Mouse (Mus musculus) liver, postnatal 0 days (tissue): ENCODE results near the gene Gzf1. TPM values are rescaled to one million over a fixed set of nuclear protein-coding genes. Genes with fewer than 3 reads are reported as not detected.
A peak's percentile ranks its signal among the peaks of the same experiment; 100 is the strongest.

Source experiments
- ATAC-seq: fragments of 200-750 bp; cut with Nextera tagmentation; 2 replicates; pipeline ENCODE4 v1.8.0; 2017; ENCODE audit warnings: mild to moderate bottlenecking, moderate library complexity
- DNase-seq: peaks from one replicate; pipeline ENCODE4 v3.0.0-alpha.2; 2016
- H3K27ac ChIP-seq: fragments of 300-500 bp; sonication (generic); 2 replicates; pipeline ENCODE4 v1.5.1; 2014; ENCODE audit warnings: antibody characterized with exemption, moderate library complexity, mild to moderate bottlenecking, low read depth
- H3K27me3 ChIP-seq: fragments of 300-500 bp; sonication (generic); 2 replicates; pipeline ENCODE4 v1.6.1; 2014; ENCODE audit warnings: low read length, control low read depth, mixed read lengths; ENCODE audit not compliant: insufficient read depth
- H3K36me3 ChIP-seq: fragments of 300-500 bp; sonication (generic); replicated peaks from 2 replicates; pipeline ENCODE4 v1.6.1; 2014; ENCODE audit warnings: mild to moderate bottlenecking, control low read depth, low read length, moderate library complexity, mixed read lengths; ENCODE audit not compliant: insufficient read depth
- H3K4me1 ChIP-seq: fragments of 300-500 bp; sonication (generic); 2 replicates; pipeline ENCODE4 v1.6.1; 2014; ENCODE audit warnings: antibody characterized with exemption, mild to moderate bottlenecking, control low read depth; ENCODE audit not compliant: insufficient read depth
- H3K4me2 ChIP-seq: fragments of 300-500 bp; sonication (generic); 2 replicates; pipeline ENCODE4 v1.6.1; 2014; ENCODE audit warnings: low read depth, mild to moderate bottlenecking, low read length, moderate library complexity, mixed read lengths
- H3K4me3 ChIP-seq: fragments of 300-500 bp; sonication (generic); 2 replicates; pipeline ENCODE4 v1.5.1; 2014; ENCODE audit warnings: low read depth, low read length
- H3K9ac ChIP-seq: fragments of 300-500 bp; sonication (generic); replicated peaks from 2 replicates; pipeline ENCODE4 v1.6.1; 2014; ENCODE audit warnings: mild to moderate bottlenecking, moderate library complexity
- H3K9me3 ChIP-seq: fragments of 300-500 bp; sonication (generic); 2 replicates; pipeline ENCODE4 v1.6.1; 2016; ENCODE audit warnings: mild to moderate bottlenecking, control low read depth, low read length, mixed read lengths
- CTCF ChIP-seq: sonication (generic); IDR thresholded peaks from 2 replicates; pipeline ENCODE4 v1.5.1; 2016; ENCODE audit warnings: antibody characterized with exemption, low read depth
- EP300 ChIP-seq: IDR thresholded peaks from 2 replicates; pipeline ENCODE4 v1.6.1; 2016; ENCODE audit warnings: antibody characterized with exemption, low read depth, mild to moderate bottlenecking
- WGBS: fragments of 180-500 bp; shearing (Covaris S2); extraction: QIAGEN DNeasy Blood & Tissue Kit; methylation state at CpG from one replicate; pipeline ENCODE4 v1.1.7; 2014; ENCODE audit not compliant: insufficient replicate concordance; 5-methylcytosine and 5-hydroxymethylcytosine counted together
- polyA plus RNA-seq: library from polyadenylated mRNA; unstranded; fragments of >200 nt; fragmentation: Nextera tagmentation; extraction: Ambion mirVana; gene quantifications from 2 replicates; pipeline ENCODE4 v1.2.1, GENCODE M21; 2015

Gene Gzf1
- polyA plus RNA-seq, 1 experiment from 2014 or later = 14.3 TPM

DNA sequence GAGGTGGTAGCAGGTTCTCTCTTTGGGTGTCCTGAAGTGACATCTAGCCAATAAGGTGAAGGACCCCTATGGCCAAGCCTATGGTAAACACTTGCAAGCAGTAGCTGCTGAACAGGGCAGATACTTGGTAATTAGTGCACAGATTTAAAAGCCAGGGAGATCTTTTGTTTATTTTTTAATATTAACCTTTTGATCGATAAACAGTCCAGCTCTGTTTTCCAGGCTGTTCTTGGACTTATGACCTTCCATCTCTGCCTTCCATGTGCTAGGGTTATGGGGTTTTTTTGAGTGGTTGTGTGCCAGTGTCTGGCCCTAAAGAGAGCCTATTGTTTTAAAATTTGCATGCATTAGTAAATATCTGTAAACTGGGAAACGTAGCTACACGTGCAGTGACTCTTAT is 9.5 kb downstream of the Gzf1 start:
- Histone ChIP-seq H3K27me3 (no peaks in the 10 kb centered on the region), H3K4me2 (no peak overlapping the region), H3K27ac (0 out of 2 replicates have a peak overlapping the region, but pooled peaks have one; percentile 22), H3K36me3 (peaks cover 41% of the 10 kb centered on the region), H3K9me3 (no peaks in the 10 kb centered on the region), H3K4me1 (peaks cover 25% of the 10 kb centered on the region), H3K9ac (no peak overlapping the region), H3K4me3 (no peak overlapping the region)
- DNase-seq (no peak), ATAC-seq (no peak)
- WGBS = 82% methylated on average over 3 of the region's 3 CpGs
- no peak for TF ChIP-seq EP300
- no peak for TF ChIP-seq CTCF

DNA sequence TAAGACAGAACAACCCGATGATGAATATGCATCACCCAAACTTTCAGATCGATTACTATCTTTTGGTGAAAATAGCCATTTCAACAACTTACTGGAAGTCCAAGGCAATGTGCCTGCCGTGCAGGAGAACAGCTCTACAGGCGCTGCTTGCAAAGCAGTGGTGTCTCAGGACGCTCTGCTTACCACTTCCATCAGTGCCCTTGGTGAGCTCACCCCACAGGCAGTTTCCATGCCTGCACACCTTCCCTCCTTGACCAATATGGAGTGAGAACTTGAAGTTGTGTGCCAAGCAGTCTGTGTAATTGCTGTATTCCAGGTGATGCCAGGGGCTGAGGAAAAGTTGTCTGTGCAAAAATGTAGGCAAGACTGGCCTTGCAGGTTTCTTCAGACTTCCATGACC is 10.0 kb downstream of the Gzf1 start:
- Histone ChIP-seq H3K36me3 (peaks cover 41% of the 10 kb centered on the region), H3K9me3 (no peaks in the 10 kb centered on the region), H3K9ac (no peak overlapping the region), H3K4me2 (no peak overlapping the region), H3K4me1 (peaks cover 25% of the 10 kb centered on the region), H3K27ac (no peak overlapping the region), H3K4me3 (no peak overlapping the region), H3K27me3 (no peaks in the 10 kb centered on the region)
- ATAC-seq = no peak
- no peak for DNase-seq
- TF ChIP-seq CTCF (no peak), EP300 (no peak)
- WGBS = 95% methylated on average over 5 of the region's 5 CpGs

DNA sequence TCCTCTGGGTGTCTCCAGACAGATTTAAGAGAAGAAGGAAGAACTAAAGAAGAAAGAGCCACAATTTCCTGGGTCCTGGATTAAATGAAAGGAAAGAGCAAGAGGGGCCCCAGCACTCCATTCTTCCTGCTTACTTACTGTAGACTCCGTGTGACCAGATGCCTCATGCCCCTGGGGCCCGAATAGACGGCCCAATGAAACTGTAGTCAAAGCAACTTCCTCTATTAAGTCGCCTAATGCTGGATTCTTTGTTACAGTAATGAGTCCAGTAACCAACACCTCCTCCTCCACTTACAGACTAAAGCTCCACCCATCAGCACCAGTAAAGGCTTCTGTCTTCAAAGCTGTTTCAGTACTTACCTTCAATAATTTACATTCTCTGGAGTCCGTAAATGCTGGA is 17.7 kb downstream of the Gzf1 start:
- Histone ChIP-seq H3K9ac (no peak overlapping the region), H3K27ac (no peak overlapping the region), H3K4me3 (no peak overlapping the region), H3K36me3 (peaks cover 6% of the 10 kb centered on the region), H3K9me3 (no peaks in the 10 kb centered on the region), H3K27me3 (no peaks in the 10 kb centered on the region), H3K4me1 (no peaks in the 10 kb centered on the region), H3K4me2 (no peak overlapping the region)
- 54% methylated on average over 5 of the region's 5 CpGs for WGBS
- no peak for TF ChIP-seq CTCF
- no peak for TF ChIP-seq EP300
- ATAC-seq (no peak), DNase-seq (no peak)

DNA sequence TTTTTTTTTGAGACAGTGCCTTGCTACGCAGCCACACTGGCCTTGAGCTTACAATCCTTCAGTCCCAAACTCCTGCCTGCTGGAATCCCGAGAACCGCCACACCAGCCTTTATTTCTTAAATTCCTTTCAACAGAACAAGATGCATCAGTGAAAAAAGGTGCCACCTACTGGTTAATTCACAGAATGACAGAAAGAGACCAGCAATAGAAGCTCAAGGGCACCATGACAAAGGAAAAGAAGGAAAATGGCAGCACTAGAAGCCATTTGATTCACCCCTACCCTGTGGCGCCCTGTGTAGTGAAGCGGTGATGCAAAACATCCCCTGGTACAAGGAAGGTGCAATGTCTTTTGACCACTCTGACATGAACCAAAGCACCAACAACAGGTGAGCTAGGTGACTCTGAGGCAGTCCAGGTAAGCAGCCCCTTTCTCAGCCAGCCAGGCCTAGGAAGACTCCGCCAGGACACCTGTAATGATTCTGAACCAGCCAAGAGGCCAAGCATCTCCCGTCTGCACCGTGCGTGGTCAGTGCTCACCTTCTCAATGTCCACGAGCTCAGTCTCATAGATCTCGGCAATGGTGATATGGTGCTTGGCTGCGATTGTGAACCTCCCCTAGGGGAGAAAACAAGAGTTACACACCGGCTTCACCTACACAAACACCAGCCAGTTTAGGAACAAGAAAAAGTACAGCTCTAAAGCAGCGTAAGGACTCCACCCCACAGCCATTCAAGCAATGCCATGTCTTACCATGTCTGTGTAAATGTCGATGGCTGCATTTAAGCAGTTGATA is 25.8 kb downstream of the Gzf1 start:
- TF ChIP-seq EP300 (no peak), CTCF (peak; percentile 66)
- no peaks in the 10 kb centered on the region for H3K4me1 ChIP-seq
- H3K4me2 ChIP-seq = no peak overlapping the region
- no peaks in the 10 kb centered on the region for H3K27me3 ChIP-seq
- H3K4me3 ChIP-seq = no peak overlapping the region
- H3K9me3 ChIP-seq = no peaks in the 10 kb centered on the region
- no peaks in the 10 kb centered on the region for H3K36me3 ChIP-seq
- no peak overlapping the region for H3K9ac ChIP-seq
- DNase-seq (no peak), ATAC-seq (no peak)
- WGBS = 81% methylated on average over 15 of the region's 15 CpGs
- H3K27ac ChIP-seq = no peak overlapping the region

DNA sequence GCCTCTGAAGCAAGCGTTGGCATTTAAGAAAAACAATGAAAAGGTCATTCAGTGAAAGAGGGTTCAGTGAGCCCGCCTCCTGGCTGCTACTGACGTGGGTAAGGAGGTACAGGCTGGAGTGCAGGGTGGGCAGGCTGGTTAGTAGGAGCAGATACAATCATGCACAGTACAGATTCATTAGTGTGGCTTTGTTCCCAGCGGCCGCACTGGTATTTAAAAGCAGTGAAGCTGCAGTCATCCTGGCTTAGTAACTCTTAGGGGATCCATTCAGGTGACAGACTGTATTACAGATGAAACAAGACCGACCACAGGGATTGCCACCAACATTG is 26.3 kb downstream of the Gzf1 start:
- DNase-seq = no peak
- 79% methylated on average over 6 of the region's 6 CpGs for WGBS
- H3K9me3 ChIP-seq = no peaks in the 10 kb centered on the region

DNA sequence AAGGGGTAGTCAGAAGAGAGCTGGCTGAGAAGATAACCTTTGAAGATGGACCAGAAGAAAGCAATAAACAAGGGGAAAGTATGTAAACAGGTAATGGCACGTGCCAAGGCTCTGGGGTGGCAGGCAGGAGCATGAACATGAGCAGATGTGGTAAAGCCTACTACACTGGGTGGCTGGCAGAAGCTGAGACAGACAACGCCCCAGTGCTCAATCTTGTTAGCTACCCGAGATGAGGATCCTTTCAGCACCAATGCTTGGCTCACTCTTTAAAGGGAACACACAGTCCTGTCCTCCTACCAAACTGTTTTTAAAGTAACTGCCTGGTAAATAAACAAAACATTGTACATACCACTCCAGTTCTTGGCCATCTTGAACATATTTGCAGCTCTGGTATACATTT is 31.5 kb downstream of the Gzf1 start:
- 74% methylated on average over 3 of the region's 3 CpGs for WGBS

More for the DNA sequence above, 26.3 kb downstream of the Gzf1 start:
- Histone ChIP-seq H3K27me3 (no peaks in the 10 kb centered on the region), H3K4me1 (no peaks in the 10 kb centered on the region), H3K36me3 (no peaks in the 10 kb centered on the region), H3K4me3 (no peak overlapping the region), H3K4me2 (no peak overlapping the region), H3K27ac (no peak overlapping the region), H3K9ac (no peak overlapping the region)
- no peak for ATAC-seq
- TF ChIP-seq EP300 = no peak
- no peak for TF ChIP-seq CTCF

More for the DNA sequence above, 31.5 kb downstream of the Gzf1 start:
- Histone ChIP-seq H3K9me3 (no peaks in the 10 kb centered on the region), H3K4me3 (no peak overlapping the region), H3K36me3 (no peaks in the 10 kb centered on the region), H3K4me2 (no peak overlapping the region), H3K9ac (no peak overlapping the region), H3K27me3 (no peaks in the 10 kb centered on the region), H3K27ac (no peak overlapping the region), H3K4me1 (no peaks in the 10 kb centered on the region)
- no peak for ATAC-seq
- TF ChIP-seq CTCF (no peak), EP300 (no peak)
- DNase-seq = no peak
